Mouse (Mus musculus) cerebellum, adult 9-11 months (tissue): ENCODE results near the gene Gpr157.
"Not testable (repeated sequence)": the region's sequence is repeated elsewhere in the genome, so short reads cannot be mapped to it uniquely, and the experiment has no call there.

ENCODE experiments used
- DNase-seq: peaks from one replicate; pipeline ENCODE4 v3.0.0; 2022

Gene Gpr157

DNA sequence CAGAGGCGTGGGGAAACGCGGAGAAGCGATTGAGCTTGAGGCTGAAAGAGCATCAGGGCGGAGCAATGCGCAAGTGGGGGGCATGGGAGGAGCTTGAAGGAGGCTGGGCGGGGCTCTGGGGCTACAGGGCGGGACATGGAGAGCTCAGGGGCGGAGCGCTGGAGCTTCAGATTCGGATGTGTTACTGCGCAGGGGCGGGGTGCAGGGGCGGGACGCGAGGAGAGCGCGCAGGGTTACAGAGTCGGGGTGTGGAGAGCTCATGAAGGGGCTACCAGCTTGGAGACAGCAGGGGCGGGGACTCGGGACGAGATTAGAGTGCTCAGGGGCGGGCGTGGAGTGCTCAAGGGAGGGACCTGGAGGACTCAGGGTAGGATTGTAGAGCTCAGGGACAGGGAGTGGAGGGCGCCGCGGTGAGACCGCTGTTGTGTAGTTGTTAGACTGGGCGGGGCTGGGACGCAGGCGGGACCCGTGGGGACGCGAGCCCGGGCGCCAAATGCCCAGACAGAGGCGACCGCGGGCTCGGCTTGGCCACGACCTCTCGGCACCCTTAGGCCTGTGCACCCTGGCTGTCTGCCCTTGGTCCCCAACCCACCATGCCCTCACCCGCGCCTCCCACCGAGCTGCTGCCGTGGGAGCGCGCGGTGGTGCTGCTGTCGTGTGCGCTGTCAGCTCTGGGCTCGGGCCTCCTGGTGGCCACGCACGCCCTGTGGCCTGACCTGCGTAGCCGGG lies at the start of gene Gpr157:
Gpr157 (plus strand) TSS at position 205 of the 729 bp plus-strand sequence.
- peak; percentile 92 for DNase-seq

DNA sequence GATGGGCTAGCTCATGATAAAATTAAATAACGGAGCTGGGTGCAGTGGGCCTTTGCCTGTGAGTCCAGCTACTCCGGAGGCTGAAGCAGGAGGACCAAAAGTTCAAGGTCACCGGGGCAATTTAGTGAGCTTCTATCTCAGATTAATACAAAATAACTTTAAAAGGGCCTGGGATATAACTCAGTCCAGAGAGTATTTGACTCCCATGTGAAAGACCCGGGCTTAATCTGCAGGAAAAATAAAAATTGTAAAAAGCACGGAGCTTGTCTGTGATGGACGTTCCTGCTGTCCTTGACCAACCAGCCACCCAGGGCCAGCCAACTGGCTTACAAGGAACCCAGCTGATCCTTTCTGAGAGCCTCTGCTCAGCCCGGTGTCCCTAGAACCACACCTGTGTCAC lies 48.6 kb upstream of the Gpr157 start:
- no peak for DNase-seq

- no peak for DNase-seq
Measured at GRCm38 (mm10) chr4:150040003-150040581, 47.1 kb upstream of the Gpr157 start.

GRCm38 (mm10) chr4:150040856-150041255 lies 46.3 kb upstream of the Gpr157 start:
- DNase-seq = not testable (repeated sequence)

- DNase-seq = no peak
Measured at GRCm38 (mm10) chr4:150041346-150042110, 45.6 kb upstream of the Gpr157 start.

DNA sequence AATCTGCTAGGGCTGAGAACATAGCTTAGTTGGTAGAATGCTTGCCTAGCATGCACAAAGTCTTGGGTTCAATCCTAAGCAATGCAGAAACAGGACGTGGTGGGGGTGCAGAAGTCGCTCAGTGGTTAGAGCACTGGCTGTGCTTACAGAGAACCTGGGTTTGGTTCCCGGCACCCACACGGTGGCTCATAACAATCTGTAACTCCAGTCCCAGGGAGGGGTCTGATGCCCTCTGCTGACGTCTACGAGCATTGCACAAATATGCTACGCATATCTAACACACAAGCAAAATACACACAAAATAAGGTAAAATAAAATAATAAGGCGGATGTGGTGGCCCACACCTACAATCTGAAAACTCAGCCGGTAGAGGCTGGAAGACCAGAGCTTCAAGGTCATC lies 43.6 kb upstream of the Gpr157 start:
- DNase-seq = no peak

DNA sequence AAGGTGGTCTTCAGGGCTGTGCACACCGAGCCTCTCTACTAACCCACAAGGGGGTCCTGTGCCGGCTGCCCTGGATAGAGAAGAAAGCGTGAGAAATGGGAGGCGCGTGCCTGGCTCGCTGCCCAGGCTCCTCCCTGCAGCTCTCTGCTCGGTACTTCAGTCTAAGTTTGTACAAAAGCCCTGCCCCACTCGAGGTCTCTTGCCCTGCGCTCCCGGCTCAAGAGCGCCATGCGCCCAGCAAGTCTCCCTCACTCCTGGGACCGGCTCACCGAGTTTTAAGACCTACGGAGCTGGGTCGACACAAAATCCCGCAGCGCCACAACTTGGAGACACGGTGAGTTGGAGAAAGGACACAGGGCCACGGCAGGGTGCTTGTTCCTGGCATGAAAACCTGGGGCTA lies 39.1 kb upstream of the Gpr157 start:
- no peak for DNase-seq

- DNase-seq = no peak
Measured at GRCm38 (mm10) chr4:150048478-150049156, 38.5 kb upstream of the Gpr157 start.

- DNase-seq = no peak
Measured at GRCm38 (mm10) chr4:150049157-150049513, 38.0 kb upstream of the Gpr157 start.

DNA sequence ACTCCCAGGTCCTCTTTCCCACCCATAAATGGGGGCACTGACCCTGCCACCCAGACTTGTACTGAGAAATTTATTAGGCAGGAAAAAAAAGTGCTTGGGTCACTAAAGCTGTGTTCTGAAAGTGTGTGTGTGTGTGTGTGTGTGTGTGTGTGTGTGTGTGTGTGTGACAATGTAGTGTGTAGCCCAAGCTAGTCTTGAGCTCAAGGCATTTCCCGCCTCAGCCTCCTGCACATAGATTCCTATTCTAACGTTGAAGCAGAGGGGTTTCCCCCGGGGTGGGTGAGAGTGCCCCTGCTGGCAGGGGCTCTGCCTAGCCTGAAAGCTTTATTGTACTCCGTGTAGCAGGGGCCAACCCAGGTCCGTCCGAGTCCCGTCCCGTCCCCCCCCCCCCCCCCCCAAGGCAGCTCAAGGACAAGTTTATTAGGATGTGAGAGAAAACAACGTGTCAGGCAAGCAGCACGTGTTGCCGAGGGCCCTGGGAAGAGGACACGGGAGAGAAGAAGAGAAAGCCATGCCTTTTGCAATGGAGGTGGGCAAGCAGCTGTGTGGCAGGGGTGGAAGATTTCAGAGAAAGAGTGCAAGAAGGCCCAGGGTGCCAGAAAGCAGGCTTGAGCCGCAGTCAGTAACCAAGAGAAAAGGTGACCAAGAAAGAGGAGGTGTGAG lies 37.5 kb upstream of the Gpr157 start:
- no peak for DNase-seq

GRCm38 (mm10) chr4:150051514-150051913 lies 35.7 kb upstream of the Gpr157 start:
- DNase-seq = no peak

GRCm38 (mm10) chr4:150052380-150052779 lies 34.8 kb upstream of the Gpr157 start:
- DNase-seq = no peak

DNA sequence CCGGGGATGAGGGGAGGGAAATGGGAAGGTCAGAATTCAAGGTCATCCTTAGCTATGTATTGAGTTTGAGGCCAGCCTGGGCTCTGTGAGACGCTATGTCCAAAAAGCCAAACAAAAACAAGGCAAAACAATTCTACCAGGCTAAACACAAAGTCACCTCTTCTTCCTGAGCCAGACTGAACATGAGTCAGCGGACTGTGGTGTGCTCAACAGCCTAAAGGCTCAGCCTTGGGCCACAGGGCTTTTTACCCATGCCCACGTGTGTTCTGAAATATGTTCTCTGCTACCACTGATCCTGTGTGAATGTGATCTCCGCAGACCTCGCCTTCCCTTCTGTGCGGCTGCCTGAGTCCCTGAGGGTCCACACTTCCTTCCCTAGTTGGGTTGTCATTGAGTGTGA lies 31.0 kb upstream of the Gpr157 start:
- DNase-seq = no peak

DNA sequence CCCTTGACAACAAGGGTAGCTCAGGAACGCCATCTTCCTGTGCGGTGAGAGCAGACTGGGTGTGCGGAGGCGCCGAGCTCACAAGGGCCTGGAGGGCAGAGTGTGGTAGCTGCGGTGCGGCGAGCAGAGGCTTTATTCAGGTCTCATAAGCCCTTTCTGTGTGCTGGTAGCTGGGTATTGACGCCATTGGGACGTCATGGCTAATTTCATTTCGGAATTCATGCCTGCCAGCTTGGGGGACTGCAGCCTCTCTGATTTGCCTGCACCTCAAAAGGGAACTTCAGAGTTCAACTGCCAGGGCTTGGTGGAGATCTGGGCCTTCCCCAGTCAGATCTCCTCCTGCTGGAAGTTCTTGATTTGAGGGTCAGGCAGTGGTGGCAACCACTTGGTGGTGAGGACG lies 29.4 kb upstream of the Gpr157 start:
- no peak for DNase-seq

- no peak for DNase-seq
Measured at GRCm38 (mm10) chr4:150059841-150060468, 27.2 kb upstream of the Gpr157 start.

DNA sequence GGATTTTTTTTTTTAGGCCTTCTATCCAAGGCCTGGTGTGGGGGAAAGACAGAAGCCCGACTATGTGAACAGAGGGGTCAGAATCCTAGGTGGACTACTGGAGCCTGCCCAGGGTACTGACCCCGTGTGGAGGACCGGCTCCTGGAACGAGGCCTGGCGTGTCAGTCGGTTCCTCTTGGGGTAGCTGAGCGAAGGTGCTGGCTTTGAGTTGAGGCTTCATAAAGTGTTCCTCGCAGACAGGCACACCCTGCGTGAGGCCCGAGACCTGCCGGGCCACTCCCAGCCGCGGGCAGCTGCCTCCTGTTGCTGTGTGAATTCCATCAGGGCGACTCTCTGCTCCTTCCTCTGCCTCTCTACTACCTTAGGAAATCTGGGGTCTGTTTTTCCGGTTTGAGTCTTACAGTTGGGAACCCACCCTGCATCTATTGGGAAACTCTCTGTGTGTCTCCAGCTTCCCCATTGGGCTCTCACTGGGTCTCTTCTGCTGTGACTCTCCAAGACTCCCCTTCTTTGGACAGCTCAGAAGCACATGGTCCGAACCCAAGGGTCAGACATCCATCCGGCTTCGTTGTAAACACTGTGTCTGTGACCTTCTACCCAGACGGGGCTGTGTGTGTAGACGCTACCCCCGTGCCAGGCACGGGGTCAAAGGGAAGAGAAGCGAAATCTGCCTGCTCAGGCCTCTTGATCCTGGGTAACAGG lies 26.5 kb upstream of the Gpr157 start:
- DNase-seq = no peak

GRCm38 (mm10) chr4:150061432-150062225 lies 25.5 kb upstream of the Gpr157 start:
- DNase-seq = no peak

DNA sequence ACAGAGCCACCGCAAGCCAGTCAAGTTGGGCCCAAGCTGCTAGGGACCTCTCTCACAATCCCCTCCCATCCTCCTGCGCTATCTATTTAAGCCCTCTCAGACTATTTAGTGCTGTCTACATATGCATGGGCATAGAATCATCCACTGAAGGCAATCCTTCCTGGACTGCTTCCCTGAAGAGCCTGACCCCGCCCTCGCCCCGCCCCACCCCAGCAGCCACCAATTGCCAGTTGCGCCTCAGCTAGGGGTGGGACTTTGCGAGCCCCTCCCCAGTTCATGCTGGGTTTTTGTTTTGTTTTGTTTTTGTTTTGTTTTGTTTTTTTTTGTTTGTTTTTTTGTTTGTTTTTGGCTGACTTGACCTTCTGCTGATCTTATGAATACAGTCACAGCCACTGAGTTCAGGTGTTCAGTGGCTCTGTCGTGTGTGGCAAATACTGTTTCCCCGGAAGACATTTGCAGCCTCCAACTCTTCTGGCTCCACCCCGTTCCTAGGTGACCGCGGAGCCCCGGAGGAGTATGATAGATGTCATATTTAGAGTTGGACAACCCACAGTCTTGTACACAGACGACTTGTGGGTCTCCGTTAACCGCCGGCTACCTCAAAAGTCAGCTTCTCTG lies 20.4 kb upstream of the Gpr157 start:
- no peak for DNase-seq

- no peak for DNase-seq
Measured at GRCm38 (mm10) chr4:150068216-150068615, 18.9 kb upstream of the Gpr157 start.

DNA sequence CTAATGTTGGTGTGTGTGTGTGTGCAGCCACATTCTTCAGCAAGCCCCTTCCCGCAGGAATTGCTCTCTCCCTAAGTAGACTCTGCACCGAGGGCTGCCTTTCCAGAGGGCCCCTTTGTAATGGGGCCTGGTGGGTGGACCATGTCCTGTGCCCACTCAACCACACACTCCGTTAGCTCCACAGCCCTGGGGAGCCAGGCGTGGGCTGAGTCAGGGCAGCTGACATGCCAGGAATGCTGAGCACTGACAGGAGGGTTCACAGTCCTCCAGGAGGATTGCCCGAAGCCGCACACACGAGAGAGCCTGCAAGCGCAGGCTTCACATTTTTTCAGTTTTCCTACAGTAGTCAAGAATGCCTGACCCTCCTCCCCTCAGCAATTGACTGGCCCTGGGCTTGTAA lies 17.0 kb upstream of the Gpr157 start:
- DNase-seq = no peak
